ENCODE assay signal across 22 mouse cellular contexts in the genomic region with DNA sequence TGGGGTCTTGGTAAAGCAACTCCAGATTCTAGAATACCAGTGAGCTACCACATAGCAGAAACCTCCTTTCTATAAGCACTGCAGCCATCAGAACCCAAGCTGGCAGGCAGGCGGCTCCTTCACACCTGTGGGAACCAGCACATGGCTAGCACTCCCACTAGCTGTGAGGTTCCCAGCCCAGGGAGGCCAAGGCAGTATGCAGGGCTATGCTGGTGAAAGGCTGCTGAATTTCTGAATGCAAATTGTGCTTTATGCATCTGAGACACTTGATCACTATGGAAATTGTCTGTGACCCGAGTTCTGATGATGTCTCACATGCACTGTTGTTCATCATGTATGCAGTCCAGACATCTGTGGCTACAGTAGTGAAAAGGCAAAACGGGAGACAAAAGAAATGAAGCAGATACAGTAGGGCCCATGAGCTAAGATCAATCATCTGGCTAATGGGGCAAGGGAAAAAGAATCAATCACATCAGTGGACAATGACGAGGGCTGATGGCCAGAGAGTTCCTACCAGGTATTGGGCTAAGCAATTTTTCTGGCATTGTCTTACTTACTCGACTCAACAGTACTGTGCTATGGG.
DNase-seq lines count a peak whose midpoint lies in the region; ATAC-seq lines count a peak whose summit lies in the region.
"Had no signal": no experiment of that assay in that cellular context is flagged by ENCODE, and none has a peak within 500 bp of the region (broad histone marks: within the 10 kb centered on the region; RNA-seq: fewer than 3 reads in every experiment).

No protein-coding gene starts in this region.

- no peaks in the 10 kb centered on the region for H3K36me3 ChIP-seq in neural tube, embryonic 12.5 days
- H3K36me3 ChIP-seq in neural tube, embryonic 15.5 days: no peaks in the 10 kb centered on the region
- H3K36me3 ChIP-seq in hindbrain, embryonic 16.5 days (ENCODE audit: control insufficient read depth, insufficient read depth, low read length): no peaks in the 10 kb centered on the region
- H3K36me3 ChIP-seq: kidney, embryonic 15.5 days; limb, embryonic 13.5 days; lung, embryonic 15.5 days had no signal

- no peak overlapping the region for H3K4me2 ChIP-seq in neural tube, embryonic 12.5 days (replicated peaks)
- no peak overlapping the region for H3K4me2 ChIP-seq in neural tube, embryonic 15.5 days
- no peak overlapping the region for H3K4me2 ChIP-seq in hindbrain, embryonic 16.5 days (ENCODE audit: low read length)
- H3K4me2 ChIP-seq: heart, embryonic 12.5 days; kidney, embryonic 15.5 days; limb, embryonic 13.5 days; liver, embryonic 13.5 days; lung, embryonic 15.5 days had no signal

- ATAC-seq in frontal cortex, adult (ENCODE audit: low TSS enrichment): peak; percentile 62
- ATAC-seq in neural tube, embryonic 12.5 days (ENCODE audit: low FRiP score, low read depth): 0 out of 2 replicates have a peak, but pooled peaks have one; percentile 19
- no peak for ATAC-seq in neural tube, embryonic 15.5 days (ENCODE audit: low FRiP score)
- no peak for ATAC-seq in hindbrain, embryonic 16.5 days

- peaks cover 27% of the 10 kb centered on the region for H3K4me1 ChIP-seq in neural tube, embryonic 12.5 days
- H3K4me1 ChIP-seq in neural tube, embryonic 15.5 days: peaks cover 18% of the 10 kb centered on the region
- peaks cover 15% of the 10 kb centered on the region for H3K4me1 ChIP-seq in hindbrain, embryonic 16.5 days (ENCODE audit: control insufficient read depth, insufficient read depth, low read depth, low read length)
- H3K4me1 ChIP-seq: heart, embryonic 12.5 days; kidney, embryonic 15.5 days; liver, embryonic 13.5 days had no signal

- no peak for DNase-seq in frontal cortex, adult 2 months (ENCODE audit: extremely low spot score in 1 of 2, low spot score in 1 of 2)
- DNase-seq in layer of hippocampus, postnatal 25 days (ENCODE audit: extremely low spot score in 1 of 2, low spot score in 1 of 2): no peak
- DNase-seq in right cerebral cortex, postnatal 10 days (ENCODE audit: low spot score in 2 of 2): no peak
- DNase-seq: adrenal gland, postnatal 25 days; cerebellum, adult 11-12 months; cerebellum, postnatal 14 days; heart, adult 11 months; heart, postnatal 14 days; liver, embryonic 13.5 days; lung, postnatal 4 days; right cerebral cortex, postnatal 14 days; spleen, adult 18-20 months; thymus, postnatal 25 days had no signal

- H3K27ac ChIP-seq in neural tube, embryonic 12.5 days: no peak overlapping the region
- H3K27ac ChIP-seq in neural tube, embryonic 15.5 days (replicated peaks): no peak overlapping the region; the same call in 1 of the 2 replicates
- 0 out of 2 replicates have a peak overlapping the region, but pooled peaks have one; percentile 20 for H3K27ac ChIP-seq in hindbrain, embryonic 16.5 days (ENCODE audit: low read depth, low read length)
- H3K27ac ChIP-seq: kidney, embryonic 15.5 days; limb, embryonic 13.5 days; liver, embryonic 13.5 days; lung, embryonic 15.5 days had no signal

- H3K9ac ChIP-seq in neural tube, embryonic 12.5 days: no peak overlapping the region
- no peak overlapping the region for H3K9ac ChIP-seq in neural tube, embryonic 15.5 days (replicated peaks)
- H3K9ac ChIP-seq in hindbrain, embryonic 16.5 days (ENCODE audit: low read depth, low read length): no peak overlapping the region
- H3K9ac ChIP-seq: heart, embryonic 12.5 days; kidney, embryonic 15.5 days; limb, embryonic 13.5 days; liver, embryonic 13.5 days; lung, embryonic 15.5 days had no signal

- no peak overlapping the region for H3K4me3 ChIP-seq in neural tube, embryonic 12.5 days
- H3K4me3 ChIP-seq in neural tube, embryonic 15.5 days (replicated peaks): no peak overlapping the region
- no peak overlapping the region for H3K4me3 ChIP-seq in hindbrain, embryonic 16.5 days (ENCODE audit: low read length)
- H3K4me3 ChIP-seq: heart, embryonic 12.5 days; kidney, embryonic 15.5 days; limb, embryonic 13.5 days; liver, embryonic 13.5 days; lung, embryonic 15.5 days had no signal

- WGBS in neural tube, embryonic 12.5 days: 48% methylated on average over 5 of the region's 5 CpGs
- WGBS in neural tube, embryonic 15.5 days: 43% methylated on average over 5 of the region's 5 CpGs
- WGBS in hindbrain, embryonic 16.5 days: 37% methylated on average over 5 of the region's 5 CpGs

- no peaks in the 10 kb centered on the region for H3K9me3 ChIP-seq in neural tube, embryonic 12.5 days
- H3K9me3 ChIP-seq in neural tube, embryonic 15.5 days (replicated peaks): no peaks in the 10 kb centered on the region
- H3K9me3 ChIP-seq in hindbrain, embryonic 16.5 days (ENCODE audit: control insufficient read depth, low read length): no peaks in the 10 kb centered on the region
- H3K9me3 ChIP-seq: heart, embryonic 12.5 days; kidney, embryonic 15.5 days; limb, embryonic 13.5 days; liver, embryonic 13.5 days; lung, embryonic 15.5 days had no signal

- H3K27me3 ChIP-seq in neural tube, embryonic 12.5 days (replicated peaks): no peaks in the 10 kb centered on the region
- peaks cover 7% of the 10 kb centered on the region; the same call in 1 of the 2 replicates for H3K27me3 ChIP-seq in neural tube, embryonic 15.5 days (replicated peaks)
- no peaks in the 10 kb centered on the region; the same call in 1 of the 2 replicates for H3K27me3 ChIP-seq in hindbrain, embryonic 16.5 days (replicated peaks; ENCODE audit: control insufficient read depth, insufficient read depth, low read length)
- H3K27me3 ChIP-seq: CH12.LX; heart, embryonic 12.5 days; kidney, embryonic 15.5 days; limb, embryonic 13.5 days; liver, embryonic 13.5 days; lung, embryonic 15.5 days had no signal

Comparison
In these comparisons a context has a peak if more than half of its experiments do, and no peak if none do; other contexts are left out.
1. ATAC-seq: peak in frontal cortex, adult (single experiment) and neural tube, embryonic 12.5 days (single experiment); none in neural tube, embryonic 15.5 days (single experiment) and hindbrain, embryonic 16.5 days (single experiment).